Mouse (Mus musculus): Measurements from ENCODE around the gene Kmt5a. TPM values are rescaled to one million over a fixed set of nuclear protein-coding genes. Genes with fewer than 3 reads are reported as not detected.
"Not testable (repeated sequence)": the region's sequence is repeated elsewhere in the genome, so short reads cannot be mapped to it uniquely, and the experiment has no call there.

The Kmt5a gene
- polyA plus RNA-seq, 1 experiment: 72.8 TPM

DNA sequence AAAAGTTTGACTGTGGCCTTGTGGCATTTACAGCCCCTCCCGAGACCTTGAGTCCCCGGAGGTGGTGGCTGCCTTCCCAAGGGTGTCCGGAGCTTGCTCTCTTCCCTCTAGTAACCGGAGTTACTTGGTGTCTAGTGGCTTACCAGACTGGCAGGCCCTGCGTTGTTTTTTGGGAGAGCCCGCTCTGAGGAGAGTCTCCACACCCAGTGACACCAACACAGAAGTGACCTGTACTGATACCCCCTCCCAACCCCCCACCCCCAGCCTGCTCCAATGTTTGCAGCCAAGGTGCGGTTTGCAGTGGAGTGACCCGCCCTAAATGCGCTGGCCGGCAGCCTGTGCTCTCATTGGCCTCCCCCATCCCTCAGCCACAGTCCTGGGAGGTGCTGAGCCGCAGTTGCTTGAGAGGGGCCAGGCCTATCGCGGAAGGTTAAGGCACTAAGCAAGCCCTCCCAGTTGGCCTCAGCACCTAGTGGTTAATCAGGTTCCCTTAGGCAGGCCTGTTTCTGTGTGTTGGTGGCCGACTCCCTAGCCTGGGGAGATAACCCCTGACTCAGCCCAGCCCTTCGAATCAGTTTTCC is 6.7 kb downstream of the Kmt5a start:
- DNase-seq (ENCODE audit: low read depth): no peak

DNA sequence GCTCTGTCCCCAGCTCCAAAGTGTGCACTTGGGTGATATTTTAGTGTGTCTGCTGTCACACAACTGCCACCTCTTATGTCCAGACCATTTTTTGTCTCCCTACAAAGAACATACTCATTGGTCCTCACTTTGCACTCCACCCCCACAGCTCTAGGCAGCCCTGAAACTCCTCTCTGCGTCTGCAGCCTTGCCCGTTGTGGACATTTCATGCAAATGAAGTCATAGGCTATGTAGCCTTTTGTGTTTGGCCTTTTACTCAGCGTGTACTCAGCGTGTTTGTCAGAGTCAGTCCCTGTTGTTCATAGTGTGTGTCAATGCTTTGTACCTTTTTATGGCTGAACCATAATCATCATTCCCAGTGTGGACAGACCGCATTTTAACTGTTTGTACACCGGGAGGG is 9.8 kb downstream of the Kmt5a start:
- DNase-seq (ENCODE audit: low read depth): no peak

DNA sequence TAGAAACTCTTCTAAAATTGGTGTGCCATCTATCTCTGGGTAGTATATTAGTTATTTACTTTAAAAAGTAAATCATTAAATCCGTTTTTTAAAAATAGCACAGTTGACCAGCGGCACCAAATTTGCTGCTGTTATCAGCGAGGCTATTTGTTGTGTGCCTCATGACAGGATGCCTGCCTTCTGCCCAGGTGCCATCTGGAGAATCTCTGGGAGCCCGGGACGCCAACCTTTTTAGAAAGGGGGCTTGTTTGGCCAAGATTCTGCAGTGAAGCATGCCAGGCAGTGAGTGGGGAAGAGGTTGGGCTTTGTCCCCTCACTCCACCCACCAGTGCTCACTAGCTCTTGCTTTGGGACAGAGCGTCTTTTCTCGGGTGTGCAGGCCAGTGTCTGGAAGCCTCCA is 10.3 kb downstream of the Kmt5a start:
- DNase-seq (ENCODE audit: low read depth): no peak

DNA sequence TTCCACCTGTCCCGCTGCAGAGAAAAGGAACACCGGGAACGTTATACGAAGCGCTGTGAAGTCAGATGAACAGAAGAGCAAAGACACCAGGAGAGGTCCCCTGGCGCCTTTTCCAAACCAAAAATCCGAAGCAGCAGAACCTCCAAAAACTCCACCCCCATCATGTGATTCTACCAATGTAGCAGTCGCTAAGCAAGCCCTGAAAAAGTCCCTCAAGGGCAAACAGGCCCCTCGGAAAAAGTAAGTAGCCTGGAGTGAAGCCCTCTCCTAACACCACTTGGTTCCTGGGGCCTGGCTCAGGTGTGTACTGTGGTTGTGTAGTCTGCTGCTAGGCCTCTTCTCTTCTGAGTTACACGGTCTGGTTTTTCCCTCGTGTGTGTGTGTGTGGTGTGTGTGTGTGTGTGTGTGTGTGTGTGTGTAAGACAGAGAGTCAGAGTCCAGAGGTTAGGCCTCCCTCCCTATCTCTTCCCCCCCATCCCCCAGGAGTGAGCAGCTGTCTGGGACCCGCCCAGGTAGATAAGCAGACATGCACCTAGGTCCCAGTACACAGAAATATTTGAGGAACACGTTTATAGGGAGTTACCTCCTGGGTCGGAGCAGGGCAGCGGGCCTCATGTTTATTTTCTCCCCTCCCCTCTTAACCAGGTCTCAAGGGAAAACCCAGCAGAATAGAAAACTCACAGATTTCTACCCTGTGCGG is 11.1 kb downstream of the Kmt5a start:
- no peak for DNase-seq (ENCODE audit: low read depth)

DNA sequence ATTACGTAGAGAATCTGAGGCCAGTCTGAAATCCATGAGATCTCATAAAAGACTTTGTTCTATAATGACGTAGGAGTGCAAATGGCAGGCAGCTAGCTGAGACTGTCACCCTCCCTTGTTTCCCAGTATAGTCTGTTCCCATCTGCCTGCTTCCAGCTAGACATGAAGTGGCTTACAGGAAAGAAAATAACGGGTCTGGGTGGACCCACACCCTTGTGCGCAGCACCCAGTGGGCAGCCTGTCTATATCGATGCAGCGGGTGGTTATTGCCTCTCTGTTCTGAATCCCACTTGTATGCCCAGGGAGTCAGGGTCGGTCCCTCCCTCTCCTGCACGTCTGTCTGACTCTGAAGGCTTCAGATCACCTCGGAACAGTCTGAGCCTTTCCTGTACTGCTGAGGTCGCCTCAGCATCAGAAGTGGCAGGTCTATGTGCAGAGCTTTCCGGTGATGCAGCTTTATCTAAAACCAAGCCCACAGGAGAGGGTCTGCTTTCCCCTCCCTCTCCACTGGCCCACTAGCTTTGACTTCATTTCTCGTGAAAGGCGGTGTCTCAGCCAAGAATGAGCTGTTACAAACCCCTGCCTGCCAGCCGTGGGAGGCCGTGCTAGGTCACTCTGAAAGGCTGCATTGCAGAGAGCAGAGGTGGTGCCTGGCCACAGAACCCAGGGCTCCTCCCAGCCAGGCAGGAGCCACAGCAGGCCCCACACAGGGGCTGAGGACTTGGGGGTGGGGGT is 12.9 kb downstream of the Kmt5a start:
- no peak for DNase-seq (ENCODE audit: low read depth)

DNA sequence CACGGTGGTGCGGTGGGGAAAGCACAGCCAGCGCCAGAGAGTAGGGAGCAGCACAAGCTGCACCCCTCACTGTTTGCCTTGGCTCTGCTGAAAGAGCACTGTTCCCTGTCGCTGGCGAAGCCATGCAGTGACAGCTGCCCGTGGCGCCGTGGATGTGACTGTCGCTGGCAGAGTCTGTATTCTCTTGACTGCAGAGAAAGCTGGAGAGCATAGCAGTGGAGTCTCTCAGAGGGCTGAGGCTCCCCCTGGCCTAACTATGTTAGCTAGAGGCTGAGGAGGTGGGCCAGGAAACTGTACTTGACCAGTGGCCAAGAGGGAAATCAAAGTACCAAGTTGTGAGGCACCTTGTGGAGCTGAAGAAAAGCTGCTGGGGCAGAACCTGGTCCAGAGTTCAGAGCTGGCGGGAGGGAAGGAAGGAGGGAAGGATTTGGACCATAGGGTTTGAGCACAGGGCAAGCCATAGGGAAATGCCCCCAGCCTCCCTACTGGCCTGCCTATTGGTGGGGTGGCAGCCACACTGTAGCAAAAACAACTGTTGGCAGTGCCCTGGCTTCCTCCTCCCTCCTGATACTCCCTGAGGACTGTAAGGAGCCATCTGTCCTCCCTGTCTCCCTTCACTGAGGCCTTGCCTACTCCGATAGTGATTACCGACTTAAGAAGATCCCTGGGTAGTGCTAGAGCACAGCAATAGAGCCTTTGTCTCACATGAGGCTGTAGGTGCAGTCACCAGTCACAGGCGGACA is 13.8 kb downstream of the Kmt5a start:
- DNase-seq (ENCODE audit: low read depth): no peak

DNA sequence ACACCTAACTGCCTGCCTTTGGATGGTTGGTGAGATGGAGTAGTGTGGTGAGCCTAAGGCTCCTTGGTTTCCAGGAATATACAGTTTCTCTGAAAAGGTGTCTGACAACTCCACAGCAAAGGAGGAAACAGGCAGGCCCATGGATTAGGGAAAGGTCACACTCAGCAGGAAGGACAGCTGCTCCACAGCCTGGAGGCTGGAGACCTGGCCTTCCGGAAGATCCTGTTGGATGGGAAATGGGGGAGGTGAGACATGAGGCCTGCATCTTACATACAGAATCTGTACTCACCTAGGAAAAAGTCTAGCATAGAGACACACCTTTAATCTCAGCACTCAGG is 14.3 kb downstream of the Kmt5a start:
- DNase-seq (ENCODE audit: low read depth): no peak

DNA sequence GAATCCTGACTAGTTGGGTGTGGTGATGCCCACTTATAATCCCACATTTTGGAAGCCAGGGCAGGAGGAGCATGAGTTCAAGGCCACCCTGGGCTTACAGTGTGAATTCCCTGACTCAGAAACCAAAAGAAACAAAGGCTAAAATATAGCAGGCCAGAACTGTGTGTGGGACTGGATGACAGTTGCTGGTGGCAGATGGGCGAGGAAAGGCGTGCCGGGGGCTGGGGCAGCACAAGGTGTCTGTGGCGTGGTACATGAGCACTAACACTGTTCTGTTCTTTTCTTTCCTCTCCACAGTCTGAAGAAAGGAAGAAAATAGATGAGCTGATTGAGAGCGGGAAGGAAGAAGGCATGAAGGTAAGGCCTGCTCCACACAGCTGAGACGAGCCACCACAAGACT is 17.0 kb downstream of the Kmt5a start:
- DNase-seq (ENCODE audit: low read depth): no peak

DNA sequence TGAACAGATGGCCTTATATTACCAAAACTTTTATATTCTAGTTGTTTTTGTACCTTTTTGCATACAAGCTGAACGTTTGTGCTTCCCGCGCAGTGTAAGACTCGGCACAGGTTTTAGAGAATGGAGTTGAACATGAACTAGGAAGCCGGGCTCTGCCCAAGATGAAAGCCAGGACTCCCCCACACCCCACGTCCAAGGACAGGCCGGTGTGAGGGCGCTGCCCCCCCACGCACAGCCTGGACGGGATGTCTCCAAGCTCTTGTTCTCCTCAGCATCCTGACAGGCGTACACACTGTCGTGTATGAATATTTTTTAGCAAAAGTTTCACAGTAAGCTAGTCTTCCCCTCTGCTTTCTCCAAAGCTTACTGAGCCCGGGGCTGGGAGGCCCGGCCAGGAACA is 21.2 kb downstream of the Kmt5a start:
- not testable (repeated sequence) for DNase-seq (ENCODE audit: low read depth)

DNA sequence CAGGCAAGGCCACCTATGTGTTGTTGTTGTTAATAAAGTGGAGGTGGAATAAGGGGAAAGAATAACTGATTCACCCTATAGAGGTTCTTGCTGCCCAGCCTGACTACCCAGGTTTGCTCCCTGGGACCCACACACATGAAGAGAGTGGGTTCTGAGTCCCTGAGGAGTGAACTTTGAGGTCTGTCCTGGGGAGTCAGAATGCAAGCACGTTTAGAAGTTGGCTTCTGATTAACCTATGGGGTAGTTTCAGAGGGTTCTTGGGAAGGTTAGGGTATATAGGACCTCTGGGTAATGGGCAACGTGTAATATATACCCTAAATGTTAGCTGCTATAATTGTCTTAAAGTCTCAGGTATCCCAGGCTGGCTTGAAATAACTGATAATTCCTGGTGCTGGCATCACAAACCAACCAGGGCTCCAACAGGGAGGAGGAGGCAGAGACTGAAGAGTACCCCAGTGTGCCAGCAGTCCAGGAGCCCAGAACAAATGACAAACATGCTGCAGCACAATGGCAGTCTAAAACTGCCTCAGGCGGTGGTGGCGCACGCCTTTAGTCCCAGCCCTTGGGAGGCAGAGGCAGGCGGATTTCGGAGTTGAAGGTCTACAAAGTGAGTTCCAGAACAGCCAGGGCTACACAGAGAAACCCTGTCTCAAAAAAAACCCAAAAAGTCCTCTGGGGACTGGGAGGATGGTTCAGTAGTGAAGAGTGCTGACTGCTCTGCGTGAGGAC is 22.7 kb downstream of the Kmt5a start:
- DNase-seq (ENCODE audit: low read depth): no peak

DNA sequence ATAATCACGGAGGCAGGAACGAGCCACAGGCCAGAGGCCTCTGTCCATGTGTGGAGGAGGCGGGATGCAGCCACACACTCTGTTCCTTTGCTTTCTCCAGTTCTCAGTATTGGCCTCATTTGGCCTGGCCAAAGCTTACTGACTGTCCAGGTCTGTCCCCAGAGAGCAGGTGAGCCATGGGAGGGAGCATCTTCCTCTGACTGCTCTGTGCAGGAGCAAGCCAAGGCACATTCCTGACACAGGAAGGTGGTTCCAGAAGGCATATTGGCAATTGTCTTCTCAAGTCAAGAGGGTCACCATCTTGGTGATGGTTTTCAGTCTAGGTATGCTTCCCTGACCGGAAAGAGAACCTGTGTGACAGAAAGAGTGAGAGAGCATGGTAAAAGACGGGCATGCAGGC is 23.7 kb downstream of the Kmt5a start:
- DNase-seq (ENCODE audit: low read depth): no peak

DNA sequence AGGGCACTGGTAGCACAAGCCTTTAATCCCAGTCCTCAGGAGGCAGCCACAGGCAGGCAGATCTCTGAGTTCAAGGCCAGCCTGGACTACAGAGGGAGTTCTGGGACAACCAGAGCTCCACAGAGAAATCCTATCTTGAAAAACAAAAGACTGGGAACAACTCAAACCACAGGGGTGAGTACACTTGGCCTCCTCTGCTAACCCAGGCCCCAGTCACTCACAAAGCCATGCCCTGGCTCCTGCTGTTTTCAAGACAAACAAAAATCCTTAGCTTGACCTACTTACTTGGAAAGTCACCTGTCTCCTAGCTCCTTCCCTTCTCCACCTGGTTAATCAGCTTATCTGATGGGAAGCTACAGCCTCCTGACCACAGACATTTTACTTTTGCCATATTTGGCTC is 25.2 kb downstream of the Kmt5a start:
- no peak for DNase-seq (ENCODE audit: low read depth)

DNA sequence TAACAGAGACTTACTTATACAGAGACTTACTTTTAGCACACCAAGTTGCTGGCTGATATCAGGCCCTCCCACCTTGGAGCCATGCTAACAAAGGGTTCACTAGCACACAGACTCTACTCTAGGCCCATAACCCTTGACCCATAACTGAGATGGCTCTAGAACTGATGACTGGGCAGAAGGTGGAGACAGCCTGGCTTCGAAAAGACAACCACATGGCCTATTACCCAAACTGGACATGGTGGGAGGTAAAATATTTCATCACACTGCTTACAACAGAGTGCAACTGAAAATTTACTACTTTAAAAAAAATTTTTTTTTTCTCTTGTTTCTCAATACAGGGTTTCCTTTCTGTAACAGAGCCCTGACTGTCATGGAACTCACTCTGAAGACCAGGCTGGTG is 28.0 kb downstream of the Kmt5a start:
- DNase-seq (ENCODE audit: low read depth): no peak

DNA sequence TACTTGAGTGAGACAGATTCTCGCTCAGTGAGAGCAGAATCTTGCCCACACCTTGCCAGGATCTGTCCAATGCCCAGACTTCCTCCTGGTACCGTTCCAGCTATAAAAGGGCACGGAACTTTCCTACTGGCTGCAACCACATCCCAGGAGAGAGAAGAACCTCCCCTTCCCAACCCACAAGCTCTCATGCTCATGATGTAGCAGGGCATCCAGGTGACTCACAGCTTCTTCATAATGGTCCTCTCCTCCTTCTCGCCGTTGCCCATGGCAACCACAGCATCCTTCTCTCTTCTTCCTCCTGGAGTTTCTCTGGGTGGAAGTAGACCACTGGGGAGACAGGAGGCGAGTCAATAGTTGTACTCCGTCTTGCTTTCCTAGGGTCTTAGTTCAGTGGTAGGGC is 28.6 kb downstream of the Kmt5a start:
- no peak for DNase-seq (ENCODE audit: low read depth)

DNA sequence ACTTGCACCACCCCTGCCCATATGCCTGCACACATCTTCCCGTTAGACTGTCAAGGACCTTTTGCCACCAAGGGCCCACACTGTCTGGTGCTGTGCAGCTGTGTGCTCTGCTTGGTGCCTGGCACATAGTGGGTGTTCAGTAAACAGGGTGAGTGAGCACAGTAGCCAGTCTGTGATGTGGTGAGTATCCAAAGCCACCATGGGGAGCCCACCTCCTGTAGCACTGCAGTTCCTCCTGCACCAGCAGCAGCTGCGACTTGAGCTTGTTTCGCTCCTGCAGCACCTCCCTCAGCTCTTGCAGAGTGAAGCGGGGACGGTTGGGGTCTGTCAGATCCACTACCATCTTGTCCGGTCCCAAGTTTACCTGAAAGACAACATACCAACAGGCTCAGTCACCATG is 29.8 kb downstream of the Kmt5a start:
- DNase-seq (ENCODE audit: low read depth): no peak

DNA sequence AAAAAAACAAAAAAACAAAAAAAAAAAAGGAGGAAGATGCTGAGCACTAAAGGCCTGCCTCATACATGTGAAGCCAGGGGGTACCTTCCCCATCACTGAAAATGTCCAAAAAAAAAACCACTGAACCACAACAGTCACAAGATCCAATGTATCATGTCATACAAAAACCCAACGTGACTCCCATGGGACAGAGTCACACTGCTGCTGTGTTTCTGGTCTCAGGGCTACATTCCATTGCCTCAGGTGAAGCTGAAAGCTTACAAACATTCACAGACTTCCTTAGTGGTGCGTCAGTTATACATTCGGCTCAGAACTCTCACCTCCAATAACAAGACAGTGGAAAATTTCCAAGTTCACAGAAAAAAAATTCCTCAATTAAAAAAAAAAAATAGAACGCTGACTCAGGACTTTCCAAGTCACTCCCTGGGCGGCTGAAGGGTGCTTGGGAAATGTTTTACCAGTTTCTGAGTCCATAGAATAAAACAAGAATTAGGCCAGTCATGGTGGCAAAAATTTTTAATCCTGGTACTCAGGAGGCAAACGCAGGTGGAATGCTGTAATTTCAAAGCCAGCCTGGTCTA is 31.0 kb downstream of the Kmt5a start:
- no peak for DNase-seq (ENCODE audit: low read depth)

DNA sequence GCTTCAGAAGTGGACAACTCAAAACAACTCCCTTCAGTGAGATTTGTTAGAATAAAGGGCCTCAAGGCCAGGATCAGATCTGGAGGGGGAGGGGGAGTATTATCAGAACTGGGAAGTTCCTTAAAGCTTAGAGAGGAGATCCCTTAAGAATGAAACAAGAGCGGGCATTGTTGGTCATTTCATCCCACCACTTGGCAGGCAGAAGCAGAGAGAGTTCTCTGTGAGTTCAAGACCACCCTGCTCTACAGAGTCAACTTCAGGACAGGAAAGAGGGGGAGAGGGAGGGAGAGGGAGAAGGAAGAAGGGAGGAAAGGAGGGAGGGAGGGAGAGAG is 39.1 kb downstream of the Kmt5a start:
- no peak for DNase-seq (ENCODE audit: low read depth)

DNA sequence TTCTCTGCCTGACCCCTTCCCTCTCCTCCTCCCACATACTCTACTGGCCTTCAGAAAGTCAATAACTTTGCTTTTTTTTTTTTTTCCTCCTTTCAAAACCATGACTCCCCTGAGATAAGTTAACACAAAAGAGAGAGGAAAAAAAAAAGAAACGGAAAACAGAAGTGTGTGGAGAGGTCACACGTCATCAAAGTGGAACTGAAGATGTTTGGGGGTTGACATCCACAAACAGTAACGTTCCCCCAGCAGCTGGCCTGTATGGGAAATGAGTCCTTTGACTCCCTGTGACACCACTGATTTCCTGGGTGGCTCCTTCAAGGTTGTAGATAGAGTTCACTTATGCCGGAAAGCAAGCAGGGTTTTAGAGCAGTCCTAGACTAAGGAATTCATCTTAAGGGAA is 40.4 kb downstream of the Kmt5a start:
- DNase-seq (ENCODE audit: low read depth): no peak

DNA sequence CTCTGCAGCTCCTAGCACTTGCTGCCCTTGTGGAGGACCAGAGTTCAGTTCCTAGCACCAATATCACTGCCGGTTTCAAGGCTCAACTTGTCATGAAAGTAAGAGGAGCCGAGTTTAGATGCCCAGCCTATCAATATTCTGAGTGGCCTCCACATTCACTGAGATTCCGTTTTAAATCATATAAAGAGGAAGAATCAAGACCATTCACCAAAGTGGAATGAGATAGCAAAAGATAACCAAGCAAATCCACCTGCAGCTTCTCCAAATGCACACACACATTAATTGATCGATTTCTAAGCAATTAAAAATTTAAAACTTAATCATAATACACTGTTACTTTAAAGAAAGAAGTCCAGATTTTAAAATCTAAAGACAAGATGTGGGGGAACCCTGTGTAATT is 42.0 kb downstream of the Kmt5a start:
- no peak for DNase-seq (ENCODE audit: low read depth)

DNA sequence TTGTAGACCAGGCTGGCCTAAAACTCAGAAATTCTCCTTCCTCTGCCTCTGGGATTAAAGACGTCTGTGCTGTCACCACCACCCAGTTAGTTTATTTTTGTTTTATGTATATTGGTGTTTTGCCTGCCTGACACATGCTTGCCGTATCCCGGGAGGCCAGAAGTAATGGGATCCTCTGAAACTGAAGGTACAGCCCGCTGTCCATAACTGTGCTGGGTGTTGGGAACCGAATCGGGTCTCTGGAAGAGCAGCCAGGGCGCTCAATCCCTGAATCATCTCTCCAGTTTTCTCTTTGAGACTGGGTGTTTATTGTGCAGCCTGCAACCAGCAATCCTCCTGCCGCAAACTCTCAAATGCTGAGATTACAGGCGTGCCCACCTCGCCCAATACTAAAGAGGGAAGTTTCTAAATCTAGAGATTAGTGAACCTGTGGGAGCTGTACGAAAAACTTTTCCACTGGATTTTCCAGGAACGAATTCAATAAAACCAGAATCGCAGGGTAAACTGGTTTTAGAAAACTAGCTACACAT is 42.8 kb downstream of the Kmt5a start:
- DNase-seq (ENCODE audit: low read depth): no peak

DNA sequence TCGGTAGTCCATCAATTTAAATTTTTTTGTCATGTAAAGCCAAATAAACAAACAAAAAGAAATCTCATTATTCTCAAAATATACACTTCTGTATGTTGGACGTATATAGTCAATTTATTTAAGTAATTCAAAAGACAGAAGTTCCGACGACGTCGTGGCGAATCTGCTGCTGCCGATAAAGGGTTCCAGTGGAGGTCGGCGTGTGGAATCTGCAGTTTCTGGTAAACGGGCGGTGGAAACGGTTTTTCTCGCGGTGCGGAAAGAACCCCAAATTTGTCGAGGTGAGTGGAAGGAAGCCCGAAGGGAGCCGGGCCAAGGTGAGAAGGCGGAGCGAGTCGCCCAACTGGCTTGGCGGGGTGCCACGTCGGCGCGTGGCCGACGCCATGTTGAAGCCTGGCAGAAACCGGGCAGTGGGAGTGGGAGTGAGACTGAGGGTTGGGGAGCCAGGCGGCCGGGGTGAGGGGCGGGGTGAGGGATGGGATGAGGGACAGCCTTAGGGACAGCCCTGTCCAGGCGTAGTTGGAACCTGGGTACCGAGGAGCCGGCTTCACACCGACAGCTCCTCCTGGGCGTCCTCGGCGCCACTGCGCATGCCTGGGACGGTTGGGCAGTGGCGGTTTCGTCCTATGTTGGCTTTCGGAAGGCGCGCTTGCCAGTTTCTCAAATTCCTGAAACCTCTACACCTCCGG is 43.4 kb downstream of the Kmt5a start, which contains the start of gene Snrnp35:
TSS of gene Snrnp35 (plus strand) at position 169 of the 689 bp plus-strand sequence.
- peak; percentile 56 for DNase-seq (ENCODE audit: low read depth)
